Mouse (Mus musculus): ENCODE data around the gene Ggcx. TPM values are rescaled to one million over a fixed set of nuclear protein-coding genes. Genes with fewer than 3 reads are reported as not detected.

Ggcx gene
- total and polyA plus RNA-seq, 2 experiments from 2014 or later, result 10.6 to 23.6 TPM

GRCm38 (mm10) chr6:72390795-72391521 lies 23.1 kb upstream of the Ggcx start:
- 0 out of 2 replicates have a peak overlapping the region, but pooled peaks have one; percentile 40 for H3K9ac ChIP-seq (replicated peaks; ENCODE audit: low read length)
- H3K4me3 ChIP-seq (ENCODE audit: low read length), result peak overlapping the region; percentile 35
- 25% methylated on average over 12 of the region's 12 CpGs for WGBS
- 0 out of 2 replicates have a peak, but pooled peaks have one; percentile 1 for TF ChIP-seq CTCF (IDR thresholded peaks at IDR 0.05; ENCODE audit: low read depth)
- H3K27ac ChIP-seq, result peak overlapping the region; percentile 67; the same call in 1 of the 2 replicates
- no peaks in the 10 kb centered on the region for H3K9me3 ChIP-seq (ENCODE audit: low read length)
- H3K36me3 ChIP-seq (ENCODE audit: insufficient read depth, low read length), result no peaks in the 10 kb centered on the region
- DNase-seq (ENCODE audit: low spot score) (no peak), ATAC-seq (peak; percentile 46; the same call in 1 of the 2 replicates)
- 0 out of 2 replicates have a peak, but pooled peaks cover 5% of the 10 kb centered on the region for H3K4me1 ChIP-seq (ENCODE audit: insufficient read depth, low read length)
- peaks cover 7% of the 10 kb centered on the region; the same call in 1 of the 2 replicates for H3K27me3 ChIP-seq (ENCODE audit: insufficient read depth, low read length)
- peak overlapping the region; percentile 61 for H3K4me2 ChIP-seq (ENCODE audit: low read depth, low read length)

DNA sequence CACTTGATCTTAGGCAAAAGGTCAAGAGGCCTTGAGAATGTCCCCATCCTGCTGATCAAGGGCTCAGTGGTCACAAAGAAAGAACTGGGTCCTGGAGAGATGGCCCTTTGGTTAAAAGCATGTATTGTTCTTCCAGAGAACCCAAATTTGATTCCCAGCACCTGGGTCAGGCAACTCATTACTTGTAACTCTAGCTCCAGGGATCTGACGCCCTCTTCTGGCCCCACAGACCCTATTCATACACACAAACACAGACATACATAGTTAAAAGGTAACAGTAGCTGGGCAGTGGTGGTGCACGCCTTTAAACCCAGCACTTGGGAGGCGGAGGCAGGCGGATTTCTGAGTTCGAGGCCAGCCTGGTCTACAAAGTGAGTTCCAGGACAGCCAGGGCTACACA lies 21.8 kb upstream of the Ggcx start:
- Histone ChIP-seq H3K36me3 (ENCODE audit: insufficient read depth, low read length) (no peaks in the 10 kb centered on the region), H3K4me1 (ENCODE audit: insufficient read depth, low read length) (0 out of 2 replicates have a peak, but pooled peaks cover 5% of the 10 kb centered on the region), H3K9me3 (ENCODE audit: low read length) (no peaks in the 10 kb centered on the region), H3K4me2 (ENCODE audit: low read depth, low read length) (no peak overlapping the region), H3K9ac (replicated peaks; ENCODE audit: low read length) (no peak overlapping the region), H3K27me3 (ENCODE audit: insufficient read depth, low read length) (peaks cover 7% of the 10 kb centered on the region; the same call in 1 of the 2 replicates), H3K27ac (no peak overlapping the region), H3K4me3 (ENCODE audit: low read length) (no peak overlapping the region)
- 88% methylated on average over 5 of the region's 5 CpGs for WGBS
- ATAC-seq (no peak), DNase-seq (ENCODE audit: low spot score) (no peak)
- no peak for TF ChIP-seq CTCF (IDR thresholded peaks at IDR 0.05; ENCODE audit: low read depth)

GRCm38 (mm10) chr6:72396837-72397251 lies 17.3 kb upstream of the Ggcx start:
- Histone ChIP-seq H3K4me2 (ENCODE audit: low read depth, low read length) (no peak overlapping the region), H3K36me3 (ENCODE audit: insufficient read depth, low read length) (no peaks in the 10 kb centered on the region), H3K9ac (replicated peaks; ENCODE audit: low read length) (no peak overlapping the region), H3K4me3 (ENCODE audit: low read length) (no peak overlapping the region), H3K27me3 (ENCODE audit: insufficient read depth, low read length) (no peaks in the 10 kb centered on the region), H3K27ac (no peak overlapping the region), H3K4me1 (ENCODE audit: insufficient read depth, low read length) (no peaks in the 10 kb centered on the region), H3K9me3 (ENCODE audit: low read length) (no peaks in the 10 kb centered on the region)
- WGBS, result 82% methylated on average over 10 of the region's 10 CpGs
- no peak for TF ChIP-seq CTCF (IDR thresholded peaks at IDR 0.05; ENCODE audit: low read depth)
- DNase-seq (ENCODE audit: low spot score), result no peak
- no peak for ATAC-seq

GRCm38 (mm10) chr6:72399967-72400366 lies 14.1 kb upstream of the Ggcx start:
- Histone ChIP-seq H3K4me3 (ENCODE audit: low read length) (no peak overlapping the region), H3K36me3 (ENCODE audit: insufficient read depth, low read length) (no peaks in the 10 kb centered on the region), H3K27ac (no peak overlapping the region), H3K9ac (replicated peaks; ENCODE audit: low read length) (no peak overlapping the region), H3K27me3 (ENCODE audit: insufficient read depth, low read length) (no peaks in the 10 kb centered on the region), H3K4me2 (ENCODE audit: low read depth, low read length) (no peak overlapping the region), H3K9me3 (ENCODE audit: low read length) (no peaks in the 10 kb centered on the region), H3K4me1 (ENCODE audit: insufficient read depth, low read length) (no peaks in the 10 kb centered on the region)
- ATAC-seq (no peak), DNase-seq (ENCODE audit: low spot score) (no peak)
- TF ChIP-seq CTCF (IDR thresholded peaks at IDR 0.05; ENCODE audit: low read depth), result no peak
- WGBS, result 35% methylated on average over 2 of the region's 2 CpGs

GRCm38 (mm10) chr6:72401875-72402274 lies 12.2 kb upstream of the Ggcx start:
- no peaks in the 10 kb centered on the region for H3K36me3 ChIP-seq (ENCODE audit: insufficient read depth, low read length)
- no peak overlapping the region for H3K9ac ChIP-seq (replicated peaks; ENCODE audit: low read length)
- no peaks in the 10 kb centered on the region for H3K4me1 ChIP-seq (ENCODE audit: insufficient read depth, low read length)
- TF ChIP-seq CTCF (IDR thresholded peaks at IDR 0.05; ENCODE audit: low read depth), result peak; percentile 80
- no peaks in the 10 kb centered on the region for H3K9me3 ChIP-seq (ENCODE audit: low read length)
- DNase-seq (ENCODE audit: low spot score) (peak; percentile 78), ATAC-seq (peak; percentile 47; the same call in 1 of the 2 replicates)
- no peak overlapping the region for H3K4me3 ChIP-seq (ENCODE audit: low read length)
- H3K27ac ChIP-seq, result no peak overlapping the region
- H3K27me3 ChIP-seq (ENCODE audit: insufficient read depth, low read length), result no peaks in the 10 kb centered on the region
- H3K4me2 ChIP-seq (ENCODE audit: low read depth, low read length), result no peak overlapping the region
- 25% methylated on average over 7 of the region's 7 CpGs for WGBS

DNA sequence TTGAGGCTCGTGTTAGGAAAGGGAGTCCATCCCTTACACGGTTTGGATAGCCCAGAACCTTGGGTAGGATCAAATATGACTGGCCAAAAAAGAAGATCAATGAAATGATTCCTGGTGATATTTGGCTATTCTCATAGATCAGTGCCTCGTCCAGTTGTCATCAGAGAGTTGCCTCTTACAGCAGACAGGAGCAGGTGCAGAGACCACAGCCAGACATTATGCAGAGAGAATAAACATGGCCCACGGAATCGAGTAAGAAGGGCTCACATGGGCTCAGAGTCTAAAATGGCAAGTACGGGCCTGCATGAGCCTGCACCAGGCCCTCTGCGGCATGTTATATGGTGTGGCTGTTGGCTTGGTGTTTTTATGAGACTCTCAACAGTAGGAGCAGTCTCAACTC lies 8.8 kb upstream of the Ggcx start:
- ATAC-seq (no peak), DNase-seq (ENCODE audit: low spot score) (no peak)
- no peak for TF ChIP-seq CTCF (IDR thresholded peaks at IDR 0.05; ENCODE audit: low read depth)
- Histone ChIP-seq H3K36me3 (ENCODE audit: insufficient read depth, low read length) (no peaks in the 10 kb centered on the region), H3K9ac (replicated peaks; ENCODE audit: low read length) (no peak overlapping the region), H3K27ac (no peak overlapping the region), H3K4me2 (ENCODE audit: low read depth, low read length) (no peak overlapping the region), H3K27me3 (ENCODE audit: insufficient read depth, low read length) (no peaks in the 10 kb centered on the region), H3K4me1 (ENCODE audit: insufficient read depth, low read length) (no peaks in the 10 kb centered on the region), H3K4me3 (ENCODE audit: low read length) (no peak overlapping the region), H3K9me3 (ENCODE audit: low read length) (no peaks in the 10 kb centered on the region)
- WGBS, result 82% methylated on average over 7 of the region's 7 CpGs

- 0% methylated on average over 5 of the region's 5 CpGs for WGBS
- Histone ChIP-seq H3K4me2 (ENCODE audit: low read depth, low read length) (no peak overlapping the region), H3K27ac (no peak overlapping the region), H3K27me3 (ENCODE audit: insufficient read depth, low read length) (no peaks in the 10 kb centered on the region), H3K9ac (replicated peaks; ENCODE audit: low read length) (no peak overlapping the region), H3K4me3 (ENCODE audit: low read length) (no peak overlapping the region), H3K4me1 (ENCODE audit: insufficient read depth, low read length) (no peaks in the 10 kb centered on the region), H3K36me3 (ENCODE audit: insufficient read depth, low read length) (no peaks in the 10 kb centered on the region), H3K9me3 (ENCODE audit: low read length) (no peaks in the 10 kb centered on the region)
- ATAC-seq, result peak; percentile 60
- DNase-seq (ENCODE audit: low spot score), result peak; percentile 92
- peak; percentile 98 for TF ChIP-seq CTCF (IDR thresholded peaks at IDR 0.05; ENCODE audit: low read depth)
Measured at GRCm38 (mm10) chr6:72407119-72407518, 7.0 kb upstream of the Ggcx start.
